Mouse (Mus musculus) gastrocnemius, postnatal 10 days (tissue): ENCODE results near the gene Gm45785. TPM values are rescaled to one million over a fixed set of nuclear protein-coding genes. Genes with fewer than 3 reads are reported as not detected.
A peak's percentile ranks its signal among the peaks of the same experiment; 100 is the strongest.

Experiments used
- DNase-seq: peaks from one replicate; pipeline ENCODE4 v3.0.0; 2021; ENCODE audit warnings: mixed read lengths
- total RNA-seq, 2 experiments: library from RNA; stranded (reverse); gene quantifications; 2 replicates each; pipeline ENCODE4 v1.2.3; 2021

The Gm45785 gene
- total RNA-seq, 2 experiments from 2014 or later: not detected

- DNase-seq: no peak
These were observed 1.7 kb upstream of the Gm45785 start, which contains the start of gene Bet1l for GRCm38 (mm10) chr7:140857550-140858505. Gene Bet1l, minus strand, starts transcription at chr7:140857577.

- peak; percentile 88 for DNase-seq
These were observed 836 bp upstream of the Gm45785 start, which contains the start of gene Ric8a for GRCm38 (mm10) chr7:140856785-140857549. Gene Ric8a, plus strand, starts transcription at chr7:140856957.

- no peak for DNase-seq
These were observed 950 bp downstream of the Gm45785 start for GRCm38 (mm10) chr7:140855181-140855580.

GRCm38 (mm10) chr7:140854483-140854882, 1.6 kb downstream of the Gm45785 start:
- no peak for DNase-seq

- DNase-seq: no peak
These were observed 2.7 kb downstream of the Gm45785 start for GRCm38 (mm10) chr7:140853386-140853785.

GRCm38 (mm10) chr7:140851916-140852315, 4.2 kb downstream of the Gm45785 start:
- DNase-seq: no peak

GRCm38 (mm10) chr7:140848591-140848990, 7.5 kb downstream of the Gm45785 start:
- DNase-seq: no peak

- DNase-seq: no peak
These were observed 8.2 kb downstream of the Gm45785 start, which contains the start of gene Odf3 for GRCm38 (mm10) chr7:140847755-140848580. Gene Odf3, plus strand, starts transcription at chr7:140847805.

- DNase-seq: no peak
These were observed 9.5 kb downstream of the Gm45785 start for GRCm38 (mm10) chr7:140846676-140847075.

GRCm38 (mm10) chr7:140845683-140846082, 10.4 kb downstream of the Gm45785 start:
- DNase-seq: no peak

GRCm38 (mm10) chr7:140844905-140845665, 11.0 kb downstream of the Gm45785 start, which contains the start of gene Scgb1c1:
Gene Scgb1c1, plus strand, starts transcription at chr7:140845547.
- DNase-seq: peak; percentile 97

- no peak for DNase-seq
These were observed 12.3 kb downstream of the Gm45785 start for GRCm38 (mm10) chr7:140843806-140844205.

- no peak for DNase-seq
These were observed 15.1 kb downstream of the Gm45785 start for GRCm38 (mm10) chr7:140840750-140841735.

GRCm38 (mm10) chr7:140839556-140839955, 16.6 kb downstream of the Gm45785 start:
- no peak for DNase-seq

GRCm38 (mm10) chr7:140836243-140837115, 19.7 kb downstream of the Gm45785 start:
- no peak for DNase-seq

GRCm38 (mm10) chr7:140835758-140836087, 20.4 kb downstream of the Gm45785 start:
- DNase-seq: no peak

GRCm38 (mm10) chr7:140834968-140835757, 21.0 kb downstream of the Gm45785 start, which contains the start of gene Urah:
Gene Urah, plus strand, starts transcription at chr7:140835018.
- no peak for DNase-seq

GRCm38 (mm10) chr7:140833341-140833740, 22.8 kb downstream of the Gm45785 start:
- DNase-seq: no peak
